Mouse (Mus musculus) CH12.LX (cell line): ENCODE results near the gene Gorasp1.

Source experiments
- E2F4 ChIP-seq: IDR thresholded peaks from 2 replicates; pipeline ENCODE4 v1.6.1; 2011; ENCODE audit warnings: low read depth, low read length, improper control_type of control experiment; ENCODE audit not compliant: insufficient replicate concordance
- HCFC1 ChIP-seq: IDR thresholded peaks from 2 replicates; pipeline ENCODE4 v1.6.1; 2012; ENCODE audit warnings: low read depth, mild to moderate bottlenecking, inconsistent platforms, low read length, improper control_type of control experiment
- KAT2A ChIP-seq: IDR thresholded peaks from 2 replicates; pipeline ENCODE4 v1.6.1; 2012; ENCODE audit warnings: low read length, improper control_type of control experiment, inconsistent platforms; ENCODE audit not compliant: insufficient replicate concordance
- MAFK ChIP-seq: IDR thresholded peaks from 2 replicates; pipeline ENCODE4 v1.6.1; 2011; ENCODE audit warnings: low read length, improper control_type of control experiment; ENCODE audit not compliant: insufficient replicate concordance
- MYC ChIP-seq: IDR thresholded peaks from 2 replicates; pipeline ENCODE4 v1.6.1; 2011; ENCODE audit warnings: low read depth, mild to moderate bottlenecking, improper control_type of control experiment, low read length
- NRF1 ChIP-seq: IDR thresholded peaks from 2 replicates; pipeline ENCODE4 v1.6.1; 2014; ENCODE audit warnings: low read depth, mild to moderate bottlenecking, inconsistent platforms, low read length, improper control_type of control experiment, moderate library complexity
- PAX5 ChIP-seq: IDR thresholded peaks from 2 replicates; pipeline ENCODE4 v1.6.1; 2012; ENCODE audit warnings: low read length, inconsistent platforms, mixed read lengths
- POLR2A ChIP-seq: IDR thresholded peaks from 2 replicates; pipeline ENCODE4 v1.6.1; 2011; ENCODE audit warnings: low read depth, mild to moderate bottlenecking, improper control_type of control experiment, low read length
- RAD21 ChIP-seq: IDR thresholded peaks from 2 replicates; pipeline ENCODE4 v1.6.1; 2011; ENCODE audit warnings: low read depth, mild to moderate bottlenecking, low read length, improper control_type of control experiment, moderate library complexity
- SMC3 ChIP-seq: IDR thresholded peaks from 2 replicates; pipeline ENCODE4 v1.6.1; 2011; ENCODE audit warnings: low read depth, low read length, improper control_type of control experiment
- USF2 ChIP-seq: conservative IDR thresholded peaks from 2 replicates; pipeline ENCODE4 v1.6.1; 2011; ENCODE audit warnings: low read depth, low read length, improper control_type of control experiment
- ZC3H11A ChIP-seq: IDR thresholded peaks from 2 replicates; pipeline ENCODE4 v1.6.1; 2012; ENCODE audit warnings: low read depth, mild to moderate bottlenecking, inconsistent platforms, low read length, improper control_type of control experiment
- ZKSCAN1 ChIP-seq: IDR thresholded peaks from 2 replicates; pipeline ENCODE4 v1.6.1; 2012; ENCODE audit warnings: low read depth, inconsistent platforms, low read length, improper control_type of control experiment, borderline replicate concordance

DNA sequence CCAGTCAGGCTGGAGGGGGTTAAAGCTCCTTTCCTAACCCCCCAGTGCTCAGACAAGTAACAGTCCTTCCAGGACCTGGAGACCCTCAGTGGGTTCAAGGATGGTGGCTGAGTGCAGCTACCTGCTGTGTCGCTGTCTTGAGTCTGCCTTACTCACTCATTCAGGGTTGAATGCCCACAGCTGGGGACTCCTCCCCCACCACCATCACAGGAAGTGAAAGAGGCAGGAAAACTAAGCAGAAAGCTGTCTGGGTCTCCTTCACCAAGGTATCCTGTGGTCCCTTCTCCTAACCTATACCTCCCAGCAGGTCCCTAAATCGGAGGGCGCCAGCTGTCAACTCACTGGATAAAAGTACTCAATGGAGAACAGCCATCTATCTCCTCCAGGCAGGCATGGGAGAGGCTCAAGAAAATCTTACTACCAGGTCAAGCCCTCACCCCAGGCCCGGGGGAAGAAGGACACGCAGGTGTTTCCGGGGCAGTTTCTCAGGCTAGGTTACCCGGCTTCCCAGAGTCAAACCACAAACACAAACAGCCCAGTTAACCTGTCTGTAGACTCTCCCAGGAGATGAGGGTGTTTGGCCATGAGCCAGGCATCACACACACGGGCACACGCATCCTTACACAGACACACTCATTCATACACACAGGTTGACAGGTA, 40.9 kb upstream of the Gorasp1 start:
- TF ChIP-seq PAX5 = no peak
- TF ChIP-seq KAT2A = no peak
- TF ChIP-seq POLR2A = peak; percentile 34; the same call in 1 of the 2 replicates
- TF ChIP-seq NRF1 = 0 out of 2 replicates have a peak, but pooled peaks have one; percentile 9
- no peak for TF ChIP-seq ZKSCAN1
- TF ChIP-seq USF2 = no peak
- no peak for TF ChIP-seq E2F4
- TF ChIP-seq MAFK = no peak
- no peak for TF ChIP-seq MYC
- TF ChIP-seq SMC3 = peak; percentile 9; the same call in 1 of the 2 replicates
- peak; percentile 27; the same call in 1 of the 2 replicates for TF ChIP-seq HCFC1
- TF ChIP-seq ZC3H11A = no peak
- no peak for TF ChIP-seq RAD21
